Mouse (Mus musculus) urinary bladder, postnatal 4 days (tissue): ENCODE measurements at regions not wholly inside any gene's neighbourhood (a gene's known extent, or its start where the extent isn't known, plus 50 kb on each side); places are given as distances from the start of the nearest gene placed in this dataset.

Source experiments
- DNase-seq, 2 experiments: peaks; one replicate each; pipeline ENCODE4 v3.0.0; 2021 to 2022; ENCODE audit warnings: low spot score in 2 of 2

GRCm38 (mm10) chr6:117497904-117498303 is 329.6 kb downstream of the Cxcl12 start:
- DNase-seq = no peak

GRCm38 (mm10) chr6:117502346-117502745 is 334.0 kb downstream of the Cxcl12 start:
- DNase-seq = no peak

GRCm38 (mm10) chr6:117504771-117505170 is 336.2 kb upstream of the Zfp637 start:
- DNase-seq = no peak

- no peak for DNase-seq
Measured at GRCm38 (mm10) chr6:117505431-117505830, 335.5 kb upstream of the Zfp637 start.

- no peak for DNase-seq
Measured at GRCm38 (mm10) chr6:117506619-117507018, 334.4 kb upstream of the Zfp637 start.

GRCm38 (mm10) chr6:117508860-117509259 is 332.1 kb upstream of the Zfp637 start:
- DNase-seq = no peak

- no peak for DNase-seq
Measured at GRCm38 (mm10) chr6:117510026-117510425, 331.0 kb upstream of the Zfp637 start.

GRCm38 (mm10) chr6:117514831-117515230 is 326.1 kb upstream of the Zfp637 start:
- DNase-seq = no peak

GRCm38 (mm10) chr6:117516906-117517305 is 324.1 kb upstream of the Zfp637 start:
- DNase-seq = no peak

- no peak for DNase-seq
Measured at GRCm38 (mm10) chr6:117518939-117519338, 322.0 kb upstream of the Zfp637 start.

- DNase-seq = no peak
Measured at GRCm38 (mm10) chr6:117519466-117519865, 321.5 kb upstream of the Zfp637 start.

- peak in 1 of 2 experiments; percentile 41 for DNase-seq
Measured at GRCm38 (mm10) chr6:117526161-117526935, 314.6 kb upstream of the Zfp637 start.

- DNase-seq = no peak
Measured at GRCm38 (mm10) chr6:117527526-117527925, 313.5 kb upstream of the Zfp637 start.

GRCm38 (mm10) chr6:117534149-117534548 is 306.8 kb upstream of the Zfp637 start:
- DNase-seq = no peak

- DNase-seq = no peak
Measured at GRCm38 (mm10) chr6:117534991-117535390, 306.0 kb upstream of the Zfp637 start.

- no peak for DNase-seq
Measured at GRCm38 (mm10) chr6:117536084-117536483, 304.9 kb upstream of the Zfp637 start.

- no peak for DNase-seq
Measured at GRCm38 (mm10) chr6:117542431-117542830, 298.5 kb upstream of the Zfp637 start.

- no peak for DNase-seq
Measured at GRCm38 (mm10) chr6:117544276-117545196, 296.4 kb upstream of the Zfp637 start.

- no peak for DNase-seq
Measured at GRCm38 (mm10) chr6:117550930-117551329, 290.1 kb upstream of the Zfp637 start.

- peak in 1 of 2 experiments; percentile 22 for DNase-seq
Measured at GRCm38 (mm10) chr6:117552006-117552667, 288.8 kb upstream of the Zfp637 start.

GRCm38 (mm10) chr6:117563159-117563558 is 277.8 kb upstream of the Zfp637 start:
- DNase-seq = no peak

GRCm38 (mm10) chr6:117563704-117564103 is 277.3 kb upstream of the Zfp637 start:
- no peak for DNase-seq
